Mouse (Mus musculus) layer of hippocampus, adult 9-11 months (tissue): ENCODE measurements around the gene Zdhhc17.

Experiments used
- DNase-seq: peaks from one replicate; pipeline ENCODE4 v3.0.0; 2022

Zdhhc17 gene

DNA sequence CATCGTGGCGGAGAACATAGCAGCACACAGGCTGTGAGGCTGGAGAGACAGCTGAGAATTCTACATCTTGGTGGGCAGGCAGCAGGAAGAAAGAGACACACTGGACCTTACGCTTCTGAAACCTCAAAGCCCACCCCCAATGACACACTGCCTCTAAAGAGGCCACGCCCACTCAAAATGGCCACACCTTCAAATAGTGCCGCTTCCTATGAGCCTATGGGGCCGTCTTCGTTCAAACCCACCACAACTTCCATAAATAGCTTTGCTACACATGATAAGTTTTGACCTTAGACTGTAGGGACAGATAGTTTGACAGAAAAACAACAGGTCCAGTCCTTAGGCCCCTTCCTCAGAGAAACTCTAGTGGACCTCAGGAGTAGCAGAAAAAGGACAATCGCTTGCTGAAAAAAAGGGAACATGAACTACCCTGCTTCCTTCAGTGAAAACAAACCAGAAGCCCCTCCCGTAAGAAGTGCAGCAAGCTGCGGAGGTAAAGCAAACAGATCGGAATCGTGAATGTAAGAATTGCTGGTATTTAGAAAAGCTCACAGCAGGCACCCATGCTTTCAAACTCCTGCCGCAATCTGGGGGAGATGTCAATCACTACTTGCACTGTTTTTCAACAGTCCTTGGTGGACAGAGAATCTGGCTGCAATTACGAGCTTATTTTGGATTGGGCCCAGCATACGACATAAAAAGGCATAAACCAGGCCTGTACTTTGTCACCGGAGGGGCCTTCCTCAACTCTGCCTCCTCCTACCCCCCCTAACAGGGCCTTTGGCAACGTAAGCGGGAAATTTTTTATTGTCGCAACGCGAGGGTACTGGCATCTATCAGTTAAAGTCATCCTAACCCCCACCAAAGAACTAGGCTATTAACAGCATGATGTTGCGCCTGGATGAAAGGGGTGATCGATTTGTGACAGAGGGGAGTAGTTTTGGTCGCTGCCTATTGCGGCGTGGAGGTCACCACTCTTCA is 91.2 kb downstream of the Zdhhc17 start:
- DNase-seq: no peak

DNA sequence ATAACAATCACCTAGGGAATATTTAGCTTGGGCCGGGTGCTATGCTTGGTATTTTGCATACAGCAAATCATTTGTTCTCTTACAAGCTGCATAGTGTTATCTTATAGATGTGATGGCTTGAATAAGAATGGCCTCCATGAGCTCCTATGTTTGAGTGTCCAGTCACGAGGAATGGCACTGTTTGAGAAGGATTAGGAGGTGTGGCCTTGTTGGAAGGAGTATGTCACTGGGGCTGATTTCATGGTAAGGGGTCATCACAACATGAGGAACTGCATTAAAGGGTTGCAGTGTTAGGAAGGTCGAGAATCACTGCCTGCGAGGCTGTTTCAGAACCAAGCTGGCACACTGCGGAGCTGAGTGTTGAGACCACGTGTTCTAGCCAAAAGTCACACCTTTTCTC is 92.4 kb downstream of the Zdhhc17 start:
- DNase-seq: no peak

GRCm38 (mm10) chr10:110916666-110917344 is 93.1 kb downstream of the Zdhhc17 start:
- no peak for DNase-seq

DNA sequence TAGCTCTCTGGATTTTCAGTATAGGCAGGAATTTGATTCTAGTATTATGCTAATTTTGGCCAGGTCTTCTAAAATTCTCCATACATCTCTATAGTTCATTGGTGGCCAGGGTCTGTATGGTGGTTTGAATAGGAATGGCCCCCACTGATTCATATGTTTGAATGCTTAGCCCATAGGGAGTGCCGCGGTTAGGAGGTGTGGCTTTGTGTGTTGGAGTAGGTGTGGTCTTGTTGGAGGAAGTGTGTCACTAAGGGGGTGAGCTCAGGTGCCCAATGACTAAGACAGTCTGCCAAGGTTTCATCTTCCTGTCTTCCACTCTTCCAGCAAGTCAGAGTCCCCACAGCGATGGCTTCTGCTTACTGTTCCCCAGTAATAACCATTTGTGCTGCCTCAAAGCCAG is 106.1 kb downstream of the Zdhhc17 start:
- DNase-seq: no peak

GRCm38 (mm10) chr10:110899744-110900501 is 110.0 kb downstream of the Zdhhc17 start:
- no peak for DNase-seq
